Mouse (Mus musculus): ENCODE measurements at regions not wholly inside any gene's neighbourhood (a gene's known extent, or its start where the extent isn't known, plus 50 kb on each side); places are given as distances from the start of the nearest gene placed in this dataset.

DNA sequence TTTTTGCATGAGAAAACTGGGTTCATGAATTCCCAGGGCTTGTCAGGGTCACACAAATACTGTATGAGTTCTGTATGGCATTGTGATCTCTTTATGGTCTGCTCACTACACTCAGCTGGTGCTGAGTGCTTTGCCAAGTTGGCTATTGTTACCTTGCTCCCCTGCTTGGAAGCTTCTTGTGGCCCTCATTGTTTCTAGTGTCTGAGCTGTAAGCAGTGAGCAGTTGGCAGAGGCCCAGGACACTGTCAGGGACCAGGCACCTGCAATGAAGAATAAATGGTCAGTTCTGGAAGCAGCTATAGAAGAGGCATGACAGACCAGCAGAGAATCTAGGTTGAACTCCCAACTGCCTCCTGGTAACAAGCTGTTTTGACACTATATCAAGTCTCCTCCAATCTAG lies 677.4 kb downstream of the Nedd1 start:
- TF ChIP-seq CHD2 (IDR thresholded peaks at IDR 0.05; ENCODE audit: low read depth, low read length) (no peak), MAFK (IDR thresholded peaks at IDR 0.05; ENCODE audit: insufficient read depth, low read depth, low read length) (no peak), ZNF384 (IDR thresholded peaks at IDR 0.05; ENCODE audit: low read depth, low read length) (no peak)

Measured in ES-E14 (cell line).